Comparison of ENCODE assay signal across 13 mouse cellular contexts in the genomic region with DNA sequence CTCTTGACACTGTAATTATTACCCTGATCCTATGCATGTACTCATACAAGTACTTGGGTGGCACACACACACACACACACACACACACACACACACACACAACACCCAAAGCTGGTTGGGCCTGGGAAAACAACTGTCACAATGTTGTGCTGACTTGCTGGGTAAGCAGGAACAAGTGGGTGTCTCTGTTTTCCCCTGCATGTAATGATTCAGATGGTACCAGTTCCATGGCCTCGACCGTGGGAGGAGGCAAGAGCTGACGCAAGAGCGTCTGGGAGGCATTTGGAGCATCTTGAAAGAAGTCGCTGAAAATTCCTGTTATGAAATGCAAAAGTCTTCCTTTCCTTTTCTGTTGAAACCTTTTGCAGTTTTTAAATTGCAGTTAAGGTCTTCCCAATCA. TPM values are rescaled to one million over a fixed set of nuclear protein-coding genes. Genes with fewer than 3 reads are reported as not detected.
DNase-seq lines count a peak whose midpoint lies in the region; ATAC-seq and TF ChIP-seq lines count a peak whose summit lies in the region.
"Had no signal": no experiment of that assay in that cellular context is flagged by ENCODE, and none has a peak within 500 bp of the region (broad histone marks: within the 10 kb centered on the region; RNA-seq: fewer than 3 reads in every experiment).

No protein-coding gene starts in this region.

- no peaks in the 10 kb centered on the region for H3K36me3 ChIP-seq in intestine, embryonic 16.5 days (ENCODE audit: control insufficient read depth, insufficient read depth, low read length)
- no peaks in the 10 kb centered on the region for H3K36me3 ChIP-seq in intestine, postnatal 0 days (ENCODE audit: control insufficient read depth, insufficient read depth)
- no peaks in the 10 kb centered on the region for H3K36me3 ChIP-seq in liver, embryonic 12.5 days
- H3K36me3 ChIP-seq: neural tube, embryonic 12.5 days; stomach, embryonic 15.5 days had no signal

- no peak for TF ChIP-seq CTCF in intestine, postnatal 0 days (IDR thresholded peaks at IDR 0.05; ENCODE audit: low read depth)

- no peak for ATAC-seq in intestine, embryonic 16.5 days
- no peak for ATAC-seq in intestine, postnatal 0 days
- no peak for ATAC-seq in liver, embryonic 12.5 days

- H3K4me3 ChIP-seq in intestine, embryonic 16.5 days (ENCODE audit: low read length), result no peak overlapping the region
- no peak overlapping the region for H3K4me3 ChIP-seq in intestine, postnatal 0 days (ENCODE audit: low read depth, low read length)
- no peak overlapping the region for H3K4me3 ChIP-seq in liver, embryonic 12.5 days
- H3K4me3 ChIP-seq: neural tube, embryonic 12.5 days; stomach, embryonic 15.5 days had no signal

- no peaks in the 10 kb centered on the region for H3K9me3 ChIP-seq in intestine, embryonic 16.5 days (ENCODE audit: control insufficient read depth, low read length)
- no peaks in the 10 kb centered on the region for H3K9me3 ChIP-seq in intestine, postnatal 0 days (ENCODE audit: control insufficient read depth)
- no peaks in the 10 kb centered on the region for H3K9me3 ChIP-seq in liver, embryonic 12.5 days (replicated peaks)
- H3K9me3 ChIP-seq: neural tube, embryonic 12.5 days; stomach, embryonic 15.5 days had no signal

- H3K9ac ChIP-seq in intestine, embryonic 16.5 days (ENCODE audit: low read depth, low read length), result no peak overlapping the region
- no peak overlapping the region for H3K9ac ChIP-seq in intestine, postnatal 0 days (ENCODE audit: low read depth, low read length)
- no peak overlapping the region for H3K9ac ChIP-seq in liver, embryonic 12.5 days
- H3K9ac ChIP-seq: neural tube, embryonic 12.5 days; stomach, embryonic 15.5 days had no signal

- DNase-seq in brain, adult 2 months (ENCODE audit: low read depth, low spot score), result peak; percentile 88
- DNase-seq in layer of hippocampus, adult 8-10 months (ENCODE audit: low spot score in 2 of 2), result peak; percentile 51 to 54
- DNase-seq in right cerebral cortex, adult 2 months (ENCODE audit: low spot score in 2 of 2), result peak; percentile 55 to 56
- DNase-seq in urinary bladder, postnatal 14 days (ENCODE audit: low spot score), result no peak
- no peak for DNase-seq in retina, embryonic 14.5 days (ENCODE audit: low spot score)
- DNase-seq: cerebellum, postnatal 36 days had no signal

- no peaks in the 10 kb centered on the region; the same call in 1 of the 2 replicates for H3K27me3 ChIP-seq in intestine, embryonic 16.5 days (replicated peaks; ENCODE audit: control insufficient read depth, insufficient read depth, low read length)
- no peaks in the 10 kb centered on the region for H3K27me3 ChIP-seq in intestine, postnatal 0 days (replicated peaks; ENCODE audit: control insufficient read depth, insufficient read depth, low read length)
- no peaks in the 10 kb centered on the region for H3K27me3 ChIP-seq in liver, embryonic 12.5 days (replicated peaks)
- H3K27me3 ChIP-seq: neural tube, embryonic 12.5 days; stomach, embryonic 15.5 days had no signal

- peaks cover 11% of the 10 kb centered on the region for H3K4me1 ChIP-seq in intestine, embryonic 16.5 days (ENCODE audit: control insufficient read depth, insufficient read depth, low read length)
- H3K4me1 ChIP-seq in intestine, postnatal 0 days (replicated peaks; ENCODE audit: control insufficient read depth, insufficient read depth, low read length), result no peaks in the 10 kb centered on the region
- no peaks in the 10 kb centered on the region for H3K4me1 ChIP-seq in liver, embryonic 12.5 days
- H3K4me1 ChIP-seq: neural tube, embryonic 12.5 days had no signal

- 39% methylated on average over 5 of the region's 5 CpGs for WGBS in intestine, embryonic 16.5 days
- 64% methylated on average over 5 of the region's 5 CpGs for WGBS in intestine, postnatal 0 days
- WGBS in liver, embryonic 12.5 days (ENCODE audit: insufficient replicate concordance), result 38% methylated on average over 5 of the region's 5 CpGs

- H3K27ac ChIP-seq in intestine, embryonic 16.5 days (ENCODE audit: low read length), result peak overlapping the region; percentile 45
- no peak overlapping the region for H3K27ac ChIP-seq in intestine, postnatal 0 days (ENCODE audit: low read depth, low read length)
- H3K27ac ChIP-seq in liver, embryonic 12.5 days, result no peak overlapping the region
- H3K27ac ChIP-seq: neural tube, embryonic 12.5 days; stomach, embryonic 15.5 days had no signal

- no peak overlapping the region for H3K4me2 ChIP-seq in intestine, embryonic 16.5 days (ENCODE audit: low read depth, low read length)
- H3K4me2 ChIP-seq in intestine, postnatal 0 days (replicated peaks; ENCODE audit: low read depth), result no peak overlapping the region
- H3K4me2 ChIP-seq in liver, embryonic 12.5 days, result no peak overlapping the region
- H3K4me2 ChIP-seq: neural tube, embryonic 12.5 days; stomach, embryonic 15.5 days had no signal

RNA-seq across cellular contexts. Expression of a gene that starts 45.0 kb away (rescaled TPM):
- not detected in 2 replicates for polyA plus RNA-seq in intestine, embryonic 16.5 days (2015; fragmentation: Nextera tagmentation; extraction: Ambion mirVana)
- not detected in 2 replicates for polyA plus RNA-seq in intestine, postnatal 0 days (2015; fragmentation: Nextera tagmentation; extraction: Ambion mirVana)
- total RNA-seq in layer of hippocampus, adult 8-10 months (2022), result not detected
- not detected in 2 replicates for polyA plus RNA-seq in liver, embryonic 12.5 days (2016; fragmentation: Nextera tagmentation; extraction: Ambion mirVana)
- polyA plus RNA-seq: gonadal fat pad, adult 2 months; limb, embryonic 14.5 days; neural tube, embryonic 12.5 days; stomach, embryonic 15.5 days had no signal

RNA-seq across cellular contexts. Expression of a gene that starts 48.2 kb away (rescaled TPM):
- polyA plus RNA-seq in intestine, embryonic 16.5 days (2015; fragmentation: Nextera tagmentation; extraction: Ambion mirVana), result not detected in 2 replicates
- not detected in 2 replicates for polyA plus RNA-seq in intestine, postnatal 0 days (2015; fragmentation: Nextera tagmentation; extraction: Ambion mirVana)
- total RNA-seq in layer of hippocampus, adult 8-10 months (2022), result not detected
- polyA plus RNA-seq in liver, embryonic 12.5 days (2016; fragmentation: Nextera tagmentation; extraction: Ambion mirVana), result not detected in 2 replicates
- polyA plus RNA-seq: gonadal fat pad, adult 2 months; limb, embryonic 14.5 days; neural tube, embryonic 12.5 days; stomach, embryonic 15.5 days had no signal

RNA-seq across cellular contexts. Expression of a gene that starts 51.4 kb away (rescaled TPM):
- polyA plus RNA-seq in intestine, embryonic 16.5 days (2015; fragmentation: Nextera tagmentation; extraction: Ambion mirVana), result not detected in 2 replicates
- not detected in 2 replicates for polyA plus RNA-seq in intestine, postnatal 0 days (2015; fragmentation: Nextera tagmentation; extraction: Ambion mirVana)
- not detected for total RNA-seq in layer of hippocampus, adult 8-10 months (2022)
- polyA plus RNA-seq in liver, embryonic 12.5 days (2016; fragmentation: Nextera tagmentation; extraction: Ambion mirVana), result not detected in 2 replicates
- polyA plus RNA-seq: gonadal fat pad, adult 2 months; limb, embryonic 14.5 days; neural tube, embryonic 12.5 days; stomach, embryonic 15.5 days had no signal

RNA-seq across cellular contexts. Expression of a gene that starts 54.6 kb away (rescaled TPM):
- not detected in 2 replicates for polyA plus RNA-seq in intestine, embryonic 16.5 days (2015; fragmentation: Nextera tagmentation; extraction: Ambion mirVana)
- not detected in 2 replicates for polyA plus RNA-seq in intestine, postnatal 0 days (2015; fragmentation: Nextera tagmentation; extraction: Ambion mirVana)
- total RNA-seq in layer of hippocampus, adult 8-10 months (2022), result not detected
- not detected in 2 replicates for polyA plus RNA-seq in liver, embryonic 12.5 days (2016; fragmentation: Nextera tagmentation; extraction: Ambion mirVana)
- polyA plus RNA-seq: gonadal fat pad, adult 2 months; limb, embryonic 14.5 days; neural tube, embryonic 12.5 days; stomach, embryonic 15.5 days had no signal

RNA-seq across cellular contexts. Expression of a gene that starts 57.7 kb away (rescaled TPM):
- polyA plus RNA-seq in intestine, embryonic 16.5 days (2015; fragmentation: Nextera tagmentation; extraction: Ambion mirVana), result not detected in 2 replicates
- polyA plus RNA-seq in intestine, postnatal 0 days (2015; fragmentation: Nextera tagmentation; extraction: Ambion mirVana), result not detected in 2 replicates
- not detected for total RNA-seq in layer of hippocampus, adult 8-10 months (2022)
- polyA plus RNA-seq in liver, embryonic 12.5 days (2016; fragmentation: Nextera tagmentation; extraction: Ambion mirVana), result not detected in 2 replicates
- polyA plus RNA-seq: limb, embryonic 14.5 days; neural tube, embryonic 12.5 days; stomach, embryonic 15.5 days had no signal

Comparison
In these comparisons a context has a peak if more than half of its experiments do, and no peak if none do; other contexts are left out.
1. DNase-seq: peak in brain, adult 2 months (single experiment), layer of hippocampus, adult 8-10 months (2 of 2) and right cerebral cortex, adult 2 months (2 of 2); none in urinary bladder, postnatal 14 days (single experiment) and retina, embryonic 14.5 days (single experiment).